Mouse (Mus musculus): ENCODE data around the gene Cyp11a1. TPM values are rescaled to one million over a fixed set of nuclear protein-coding genes. Genes with fewer than 3 reads are reported as not detected.

Gene Cyp11a1
- polyA plus RNA-seq, 1 experiment from 2014 or later = 0.16 TPM

GRCm38 (mm10) chr9:58025995-58026394, 19.8 kb downstream of the Cyp11a1 start:
- no peak for DNase-seq (ENCODE audit: low spot score)
- no peak overlapping the region for H3K4me2 ChIP-seq (ENCODE audit: low read depth)
- H3K9ac ChIP-seq (ENCODE audit: low read length) = no peak overlapping the region
- WGBS = 89% methylated on average over 9 of the region's 9 CpGs
- ATAC-seq (ENCODE audit: insufficient read depth, low FRiP score, low TSS enrichment) = no peak
- H3K27ac ChIP-seq (ENCODE audit: low read depth, low read length) = no peak overlapping the region
- H3K36me3 ChIP-seq (ENCODE audit: control insufficient read depth, insufficient read depth, low read length) = no peaks in the 10 kb centered on the region
- no peaks in the 10 kb centered on the region for H3K9me3 ChIP-seq (ENCODE audit: control insufficient read depth, low read length)
- H3K27me3 ChIP-seq (ENCODE audit: control insufficient read depth, insufficient read depth, low read length) = no peaks in the 10 kb centered on the region
- no peak overlapping the region for H3K4me3 ChIP-seq (ENCODE audit: low read depth, low read length)
- H3K4me1 ChIP-seq (ENCODE audit: control insufficient read depth, insufficient read depth, low read length) = no peaks in the 10 kb centered on the region

- WGBS = 32% methylated on average over 2 of the region's 2 CpGs
- no peak overlapping the region for H3K9ac ChIP-seq (ENCODE audit: low read length)
- no peak overlapping the region for H3K4me2 ChIP-seq (ENCODE audit: low read depth)
- H3K4me1 ChIP-seq (ENCODE audit: control insufficient read depth, insufficient read depth, low read length) = no peaks in the 10 kb centered on the region
- ATAC-seq (ENCODE audit: insufficient read depth, low FRiP score, low TSS enrichment) (no peak), DNase-seq (ENCODE audit: low spot score) (no peak)
- no peaks in the 10 kb centered on the region for H3K27me3 ChIP-seq (ENCODE audit: control insufficient read depth, insufficient read depth, low read length)
- no peak overlapping the region for H3K4me3 ChIP-seq (ENCODE audit: low read depth, low read length)
- H3K36me3 ChIP-seq (ENCODE audit: control insufficient read depth, insufficient read depth, low read length) = no peaks in the 10 kb centered on the region
- no peaks in the 10 kb centered on the region for H3K9me3 ChIP-seq (ENCODE audit: control insufficient read depth, low read length)
- H3K27ac ChIP-seq (ENCODE audit: low read depth, low read length) = no peak overlapping the region
Measured at GRCm38 (mm10) chr9:58027426-58028180, 21.4 kb downstream of the Cyp11a1 start.

- Histone ChIP-seq H3K4me2 (ENCODE audit: low read depth) (no peak overlapping the region), H3K27me3 (ENCODE audit: control insufficient read depth, insufficient read depth, low read length) (no peaks in the 10 kb centered on the region), H3K4me1 (ENCODE audit: control insufficient read depth, insufficient read depth, low read length) (no peaks in the 10 kb centered on the region), H3K9ac (ENCODE audit: low read length) (no peak overlapping the region), H3K9me3 (ENCODE audit: control insufficient read depth, low read length) (no peaks in the 10 kb centered on the region), H3K27ac (ENCODE audit: low read depth, low read length) (no peak overlapping the region), H3K4me3 (ENCODE audit: low read depth, low read length) (no peak overlapping the region), H3K36me3 (ENCODE audit: control insufficient read depth, insufficient read depth, low read length) (no peaks in the 10 kb centered on the region)
- no peak for DNase-seq (ENCODE audit: low spot score)
- 77% methylated on average over 5 of the region's 5 CpGs for whole genome bisulfite sequencing
- ATAC-seq (ENCODE audit: insufficient read depth, low FRiP score, low TSS enrichment) = no peak
Measured at GRCm38 (mm10) chr9:58028841-58029240, 22.6 kb downstream of the Cyp11a1 start.

GRCm38 (mm10) chr9:58029635-58030034, 23.4 kb downstream of the Cyp11a1 start:
- no peaks in the 10 kb centered on the region for H3K27me3 ChIP-seq (ENCODE audit: control insufficient read depth, insufficient read depth, low read length)
- H3K4me1 ChIP-seq (ENCODE audit: control insufficient read depth, insufficient read depth, low read length) = no peaks in the 10 kb centered on the region
- no peak overlapping the region for H3K27ac ChIP-seq (ENCODE audit: low read depth, low read length)
- no peaks in the 10 kb centered on the region for H3K36me3 ChIP-seq (ENCODE audit: control insufficient read depth, insufficient read depth, low read length)
- ATAC-seq (ENCODE audit: insufficient read depth, low FRiP score, low TSS enrichment) = no peak
- no peaks in the 10 kb centered on the region for H3K9me3 ChIP-seq (ENCODE audit: control insufficient read depth, low read length)
- no peak overlapping the region for H3K4me3 ChIP-seq (ENCODE audit: low read depth, low read length)
- DNase-seq (ENCODE audit: low spot score) = no peak
- no peak overlapping the region for H3K4me2 ChIP-seq (ENCODE audit: low read depth)
- 86% methylated on average over 6 of the region's 6 CpGs for WGBS
- H3K9ac ChIP-seq (ENCODE audit: low read length) = no peak overlapping the region

GRCm38 (mm10) chr9:58031895-58032294, 25.7 kb downstream of the Cyp11a1 start:
- no peak overlapping the region for H3K9ac ChIP-seq (ENCODE audit: low read length)
- no peak overlapping the region for H3K27ac ChIP-seq (ENCODE audit: low read depth, low read length)
- no peaks in the 10 kb centered on the region for H3K36me3 ChIP-seq (ENCODE audit: control insufficient read depth, insufficient read depth, low read length)
- H3K9me3 ChIP-seq (ENCODE audit: control insufficient read depth, low read length) = no peaks in the 10 kb centered on the region
- DNase-seq (ENCODE audit: low spot score) = no peak
- H3K4me1 ChIP-seq (ENCODE audit: control insufficient read depth, insufficient read depth, low read length) = no peaks in the 10 kb centered on the region
- no peaks in the 10 kb centered on the region for H3K27me3 ChIP-seq (ENCODE audit: control insufficient read depth, insufficient read depth, low read length)
- H3K4me3 ChIP-seq (ENCODE audit: low read depth, low read length) = no peak overlapping the region
- 89% methylated on average over 5 of the region's 5 CpGs for WGBS
- ATAC-seq (ENCODE audit: insufficient read depth, low FRiP score, low TSS enrichment) = no peak
- H3K4me2 ChIP-seq (ENCODE audit: low read depth) = no peak overlapping the region

- Histone ChIP-seq H3K27ac (ENCODE audit: low read depth, low read length) (no peak overlapping the region), H3K4me2 (ENCODE audit: low read depth) (no peak overlapping the region), H3K9me3 (ENCODE audit: control insufficient read depth, low read length) (no peaks in the 10 kb centered on the region), H3K27me3 (ENCODE audit: control insufficient read depth, insufficient read depth, low read length) (no peaks in the 10 kb centered on the region), H3K4me3 (ENCODE audit: low read depth, low read length) (no peak overlapping the region), H3K9ac (ENCODE audit: low read length) (no peak overlapping the region), H3K36me3 (ENCODE audit: control insufficient read depth, insufficient read depth, low read length) (no peaks in the 10 kb centered on the region), H3K4me1 (ENCODE audit: control insufficient read depth, insufficient read depth, low read length) (peaks cover 2% of the 10 kb centered on the region)
- no peak for DNase-seq (ENCODE audit: low spot score)
- 84% methylated on average over 2 of the region's 2 CpGs for WGBS
- ATAC-seq (ENCODE audit: insufficient read depth, low FRiP score, low TSS enrichment) = no peak
Measured at GRCm38 (mm10) chr9:58035519-58035918, 29.3 kb downstream of the Cyp11a1 start.

- H3K4me1 ChIP-seq (ENCODE audit: control insufficient read depth, insufficient read depth, low read length) = peaks cover 8% of the 10 kb centered on the region
- no peak overlapping the region for H3K4me2 ChIP-seq (ENCODE audit: low read depth)
- no peak overlapping the region for H3K4me3 ChIP-seq (ENCODE audit: low read depth, low read length)
- no peak overlapping the region for H3K27ac ChIP-seq (ENCODE audit: low read depth, low read length)
- H3K27me3 ChIP-seq (ENCODE audit: control insufficient read depth, insufficient read depth, low read length) = no peaks in the 10 kb centered on the region
- WGBS = 83% methylated on average over 7 of the region's 7 CpGs
- no peak overlapping the region for H3K9ac ChIP-seq (ENCODE audit: low read length)
- DNase-seq (ENCODE audit: low spot score) (no peak), ATAC-seq (ENCODE audit: insufficient read depth, low FRiP score, low TSS enrichment) (no peak)
- H3K36me3 ChIP-seq (ENCODE audit: control insufficient read depth, insufficient read depth, low read length) = no peaks in the 10 kb centered on the region
- no peaks in the 10 kb centered on the region for H3K9me3 ChIP-seq (ENCODE audit: control insufficient read depth, low read length)
Measured at GRCm38 (mm10) chr9:58035951-58036698, 29.9 kb downstream of the Cyp11a1 start.

GRCm38 (mm10) chr9:58036961-58037360, 30.8 kb downstream of the Cyp11a1 start:
- H3K27me3 ChIP-seq (ENCODE audit: control insufficient read depth, insufficient read depth, low read length) = no peaks in the 10 kb centered on the region
- 78% methylated on average over 4 of the region's 4 CpGs for WGBS
- no peaks in the 10 kb centered on the region for H3K36me3 ChIP-seq (ENCODE audit: control insufficient read depth, insufficient read depth, low read length)
- no peak overlapping the region for H3K27ac ChIP-seq (ENCODE audit: low read depth, low read length)
- H3K9me3 ChIP-seq (ENCODE audit: control insufficient read depth, low read length) = no peaks in the 10 kb centered on the region
- no peak overlapping the region for H3K4me3 ChIP-seq (ENCODE audit: low read depth, low read length)
- no peak for DNase-seq (ENCODE audit: low spot score)
- no peak for ATAC-seq (ENCODE audit: insufficient read depth, low FRiP score, low TSS enrichment)
- no peak overlapping the region for H3K9ac ChIP-seq (ENCODE audit: low read length)
- peaks cover 16% of the 10 kb centered on the region for H3K4me1 ChIP-seq (ENCODE audit: control insufficient read depth, insufficient read depth, low read length)
- H3K4me2 ChIP-seq (ENCODE audit: low read depth) = no peak overlapping the region
